Mouse (Mus musculus) liver, embryonic 14.5 days (tissue): ENCODE data around the gene Rell1. TPM values are rescaled to one million over a fixed set of nuclear protein-coding genes. Genes with fewer than 3 reads are reported as not detected.

Experiments used
- ATAC-seq: fragments of 200-750 bp; cut with Nextera tagmentation; 2 replicates; pipeline ENCODE4 v1.8.0; 2017; ENCODE audit warnings: moderate number of reproducible peaks, mild to moderate bottlenecking, moderate library complexity; ENCODE audit not compliant: insufficient read depth
- DNase-seq, 3 experiments: peaks; one replicate each; pipeline ENCODE4 v3.0.0-alpha.2; 2012 to 2013; ENCODE audit warnings: low read depth in 3 of 3, low spot score in 3 of 3
- H3K27ac ChIP-seq: fragments of 300-500 bp; sonication (generic); 2 replicates; pipeline ENCODE4 v1.5.1; 2014; ENCODE audit warnings: moderate library complexity, mild to moderate bottlenecking, control low read depth, inconsistent platforms
- H3K27me3 ChIP-seq: fragments of 300-500 bp; sonication (generic); 2 replicates; pipeline ENCODE4 v1.6.1; 2014; ENCODE audit warnings: mild to moderate bottlenecking, low read length, moderate library complexity; ENCODE audit not compliant: control insufficient read depth, insufficient read depth
- H3K36me3 ChIP-seq: fragments of 300-500 bp; sonication (generic); replicated peaks from 2 replicates; pipeline ENCODE4 v1.6.1; 2014; ENCODE audit warnings: low read depth; ENCODE audit not compliant: control insufficient read depth, insufficient read depth
- H3K4me1 ChIP-seq, 2 experiments: fragments of 200-500 bp in 1 of 2; fragments of 300-500 bp in 1 of 2; sonication (generic) in 1 of 2; replicated peaks; 2 replicates each; pipeline ENCODE4 v1.6.1; 2012 to 2014; ENCODE audit warnings: antibody characterized with exemption in 1 of 2, inconsistent platforms in 1 of 2, low read length in 1 of 2; ENCODE audit not compliant: control insufficient read depth in 2 of 2, insufficient read depth in 2 of 2
- H3K4me2 ChIP-seq: fragments of 300-500 bp; sonication (generic); 2 replicates; pipeline ENCODE4 v1.6.1; 2014; ENCODE audit warnings: low read depth, mild to moderate bottlenecking, control low read depth, moderate library complexity
- H3K4me3 ChIP-seq, 2 experiments: fragments of 200-500 bp in 1 of 2; fragments of 300-500 bp in 1 of 2; sonication (generic) in 1 of 2; 2 replicates each; pipeline ENCODE4 v1.5.1; 2012 to 2014; ENCODE audit warnings: low read depth in 2 of 2, low read length in 2 of 2, mild to moderate bottlenecking in 2 of 2, control low read depth in 1 of 2, inconsistent platforms in 1 of 2, moderate library complexity in 1 of 2; ENCODE audit not compliant: insufficient read depth in 1 of 2
- H3K9ac ChIP-seq: fragments of 300-500 bp; sonication (generic); replicated peaks from 2 replicates; pipeline ENCODE4 v1.6.1; 2014; ENCODE audit warnings: mild to moderate bottlenecking, control low read depth, moderate library complexity
- H3K9me3 ChIP-seq: fragments of 300-500 bp; sonication (generic); 2 replicates; pipeline ENCODE4 v1.6.1; 2016; ENCODE audit warnings: low read length, mixed read lengths; ENCODE audit not compliant: control insufficient read depth
- CTCF ChIP-seq: IDR thresholded peaks from 2 replicates; pipeline ENCODE4 v1.5.1; 2016; ENCODE audit warnings: antibody characterized with exemption, low read depth, control low read depth
- EP300 ChIP-seq: IDR thresholded peaks from 2 replicates; pipeline ENCODE4 v1.6.1; 2016; ENCODE audit warnings: antibody characterized with exemption, low read depth
- WGBS: fragments of 180-500 bp; shearing (Covaris S2); extraction: QIAGEN DNeasy Blood & Tissue Kit; methylation state at CpG from one replicate; pipeline ENCODE4 v1.1.7; 2014; ENCODE audit not compliant: insufficient replicate concordance; 5-methylcytosine and 5-hydroxymethylcytosine counted together
- polyA plus RNA-seq, 2 experiments: library from polyadenylated mRNA; depleted of rRNA in 1 of 2; stranded (reverse) in 1 of 2; unstranded in 1 of 2; fragments of >200 nt; fragmentation: Nextera tagmentation in 1 of 2; extraction: Ambion mirVana in 1 of 2; gene quantifications; 2 replicates each; pipeline versions ENCODE4 v1.2.1 to v1.2.3; 2012 to 2014

The Rell1 gene
- polyA plus RNA-seq, 2 experiments: 4.3 to 4.4 TPM

DNA sequence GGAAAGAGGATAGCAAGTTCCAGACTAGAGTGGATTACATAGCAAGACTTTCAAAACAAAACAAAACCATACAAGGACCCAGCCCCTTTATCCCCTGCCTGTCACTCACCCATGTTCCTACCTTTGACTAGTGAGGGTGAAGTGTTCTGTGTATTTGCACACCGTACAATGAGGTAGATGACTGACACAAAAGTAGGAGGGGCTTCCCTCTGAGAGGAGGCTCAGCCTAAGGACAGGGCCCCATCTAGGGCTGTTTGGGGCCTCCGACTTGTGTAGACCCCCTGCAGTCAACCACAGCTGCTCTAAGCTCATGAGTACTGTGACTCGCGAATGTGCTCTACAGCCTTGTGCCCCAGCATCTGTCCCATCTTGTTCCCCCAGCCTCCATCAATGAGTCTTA lies 77.5 kb downstream of the Rell1 start:
- H3K27me3 ChIP-seq: no peaks in the 10 kb centered on the region
- no peaks in the 10 kb centered on the region for H3K9me3 ChIP-seq
- no peak overlapping the region for H3K4me3 ChIP-seq
- H3K4me1 ChIP-seq: peaks cover 0 to 4% of the 10 kb centered on the region in 2 experiments; a peak in 2 of 4 replicates
- no peak overlapping the region for H3K4me2 ChIP-seq
- no peak overlapping the region for H3K9ac ChIP-seq
- H3K36me3 ChIP-seq: no peaks in the 10 kb centered on the region
- WGBS: 72% methylated on average over 4 of the region's 4 CpGs
- no peak overlapping the region for H3K27ac ChIP-seq
- ATAC-seq (no peak), DNase-seq (no peak)
- TF ChIP-seq EP300: no peak
- no peak for TF ChIP-seq CTCF

DNA sequence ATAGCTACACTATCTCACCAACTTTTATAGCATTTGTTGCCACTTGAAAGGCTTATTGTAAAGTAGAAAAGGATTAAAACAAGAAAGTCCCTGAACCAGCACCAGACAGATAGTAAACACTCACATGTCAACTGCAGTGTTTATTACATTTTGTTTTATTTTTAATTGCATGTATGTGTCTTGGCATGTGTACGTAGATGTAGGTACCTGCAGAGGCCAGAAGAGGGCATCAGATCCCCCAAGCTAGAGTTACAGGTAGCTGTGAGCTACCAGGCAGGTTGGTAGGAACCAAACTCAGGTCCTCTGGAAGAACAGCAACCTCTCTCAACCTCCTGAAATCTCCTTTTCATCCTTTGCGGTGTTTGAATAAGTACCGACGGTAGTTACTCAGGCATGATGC lies 81.6 kb downstream of the Rell1 start:
- Histone ChIP-seq H3K36me3 (no peaks in the 10 kb centered on the region), H3K27ac (no peak overlapping the region), H3K4me1 (no peaks in the 10 kb centered on the region; a peak in 1 of 4 replicates), H3K4me2 (no peak overlapping the region), H3K27me3 (no peaks in the 10 kb centered on the region), H3K4me3 (no peak overlapping the region), H3K9me3 (no peaks in the 10 kb centered on the region), H3K9ac (no peak overlapping the region)
- WGBS: 86% methylated on average over 4 of the region's 4 CpGs
- no peak for DNase-seq
- TF ChIP-seq CTCF (no peak; the same call in 1 of the 2 replicates), EP300 (no peak)
- ATAC-seq: no peak

DNA sequence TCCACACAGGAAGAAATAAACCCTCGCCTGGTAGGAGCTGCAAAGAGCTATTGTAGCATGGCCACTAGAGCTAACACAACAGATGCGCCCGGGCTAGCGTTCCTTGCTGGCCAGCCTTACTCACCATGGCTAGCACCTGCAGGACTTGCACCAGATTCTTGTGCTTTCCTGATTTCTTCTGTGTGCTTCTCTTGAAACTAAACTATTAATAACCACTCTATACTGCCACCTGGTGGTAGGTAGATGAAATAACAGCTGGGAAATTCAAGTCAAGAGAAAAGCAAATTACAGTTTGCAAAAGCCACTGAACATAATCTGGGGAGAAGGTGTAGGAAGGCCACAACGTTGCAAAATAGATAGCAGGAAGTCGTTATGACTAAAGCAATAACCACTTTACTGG lies 82.0 kb downstream of the Rell1 start:
- peak in 2 of 3 experiments; percentile 22 to 23 for DNase-seq
- Histone ChIP-seq H3K36me3 (no peaks in the 10 kb centered on the region), H3K4me3 (no peak overlapping the region), H3K9ac (no peak overlapping the region), H3K4me1 (no peaks in the 10 kb centered on the region), H3K9me3 (no peaks in the 10 kb centered on the region), H3K4me2 (no peak overlapping the region), H3K27ac (no peak overlapping the region), H3K27me3 (no peaks in the 10 kb centered on the region)
- TF ChIP-seq CTCF (peak; percentile 67), EP300 (no peak)
- no peak for ATAC-seq
- 28% methylated on average over 6 of the region's 6 CpGs for WGBS

DNA sequence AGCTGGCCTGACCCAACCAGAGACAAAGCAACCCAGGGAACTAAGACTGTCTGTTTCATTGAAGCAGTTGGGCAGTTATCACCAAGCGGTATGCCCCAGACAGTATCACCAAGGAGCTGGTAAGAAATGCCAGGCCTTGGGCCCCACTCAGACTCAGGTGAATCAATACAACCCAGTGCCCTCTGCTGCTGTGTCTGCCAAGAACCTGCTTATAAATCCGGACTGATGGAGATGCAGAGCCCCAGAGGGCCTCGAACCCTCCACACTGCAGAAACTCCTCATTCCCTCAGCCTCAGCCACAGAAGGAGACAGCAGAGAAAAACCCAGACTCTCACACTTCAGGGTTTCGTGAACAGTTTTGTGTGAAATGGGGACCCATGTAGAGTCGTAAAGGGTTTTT lies 82.4 kb downstream of the Rell1 start:
- no peak overlapping the region for H3K27ac ChIP-seq
- no peaks in the 10 kb centered on the region for H3K36me3 ChIP-seq
- no peak for DNase-seq
- H3K4me3 ChIP-seq: no peak overlapping the region
- WGBS: 68% methylated on average over 5 of the region's 5 CpGs
- H3K9ac ChIP-seq: no peak overlapping the region
- H3K4me1 ChIP-seq: no peaks in the 10 kb centered on the region
- H3K9me3 ChIP-seq: no peaks in the 10 kb centered on the region
- no peak for TF ChIP-seq EP300
- TF ChIP-seq CTCF: no peak
- no peak overlapping the region for H3K4me2 ChIP-seq
- H3K27me3 ChIP-seq: no peaks in the 10 kb centered on the region
- no peak for ATAC-seq

DNA sequence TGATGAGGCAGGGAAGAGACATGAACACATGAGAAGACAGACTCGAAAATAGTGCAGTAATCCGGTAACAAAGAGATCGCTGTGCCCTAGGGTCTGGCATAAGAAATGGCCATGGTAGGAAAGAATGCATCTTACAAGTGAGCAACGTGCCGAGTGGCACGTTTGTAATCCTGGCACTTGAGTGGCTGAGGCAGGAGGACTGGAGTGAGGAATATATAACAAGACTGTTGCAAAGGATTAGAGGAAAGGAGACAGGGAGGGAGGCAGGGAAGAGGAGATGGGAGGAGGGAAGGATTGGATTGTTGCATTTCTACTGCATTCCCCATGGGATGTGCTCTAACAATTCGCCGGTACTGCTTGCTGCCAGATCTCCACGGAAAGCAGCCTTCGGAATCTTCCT lies 89.7 kb downstream of the Rell1 start:
- 73% methylated on average over 10 of the region's 10 CpGs for WGBS
- TF ChIP-seq CTCF (no peak), EP300 (no peak)
- Histone ChIP-seq H3K4me2 (no peak overlapping the region), H3K4me1 (peaks cover 0 to 3% of the 10 kb centered on the region in 2 experiments; a peak in 1 of 4 replicates), H3K27me3 (no peaks in the 10 kb centered on the region), H3K27ac (no peak overlapping the region), H3K9ac (no peak overlapping the region), H3K4me3 (no peak overlapping the region), H3K36me3 (no peaks in the 10 kb centered on the region), H3K9me3 (no peaks in the 10 kb centered on the region)
- DNase-seq: no peak
- ATAC-seq: no peak
